Mouse (Mus musculus) myocyte (in vitro differentiated cells): ENCODE results near the gene Tmem203.

Experiments
- E2F4 ChIP-seq: IDR thresholded peaks from one replicate; pipeline ENCODE4 v1.6.1; 2011; ENCODE audit warnings: mild to moderate bottlenecking, control low read depth, moderate library complexity; ENCODE audit not compliant: insufficient read depth
- MAX ChIP-seq: IDR thresholded peaks from one replicate; pipeline ENCODE4 v1.6.1; 2011; ENCODE audit warnings: low read depth, mild to moderate bottlenecking, control low read depth
- POLR2A ChIP-seq: IDR thresholded peaks from one replicate; pipeline ENCODE4 v1.6.1; 2011; ENCODE audit warnings: low read depth, mild to moderate bottlenecking, control low read depth, moderate library complexity; ENCODE audit not compliant: insufficient read length
- POLR2AphosphoS2 ChIP-seq: IDR thresholded peaks from one replicate; pipeline ENCODE4 v1.6.1; 2011; ENCODE audit warnings: low read depth, control low read depth; ENCODE audit not compliant: insufficient read length
- TCF3 ChIP-seq: IDR thresholded peaks from one replicate; pipeline ENCODE4 v1.6.1; 2011; ENCODE audit warnings: low read depth, control low read depth; ENCODE audit not compliant: insufficient read length

GRCm38 (mm10) chr2:25236614-25237013 lies 18.6 kb upstream of the Tmem203 start, which contains the start of gene Rnf224:
- TF ChIP-seq POLR2A: no peak
- no peak for TF ChIP-seq TCF3
- no peak for TF ChIP-seq E2F4
- no peak for TF ChIP-seq POLR2AphosphoS2
- no peak for TF ChIP-seq MAX
